Mouse (Mus musculus): ENCODE results near the gene Cdc42. TPM values are rescaled to one million over a fixed set of nuclear protein-coding genes. Genes with fewer than 3 reads are reported as not detected.
A peak's percentile ranks its signal among the peaks of the same experiment; 100 is the strongest.

Cdc42 gene
- polyA plus RNA-seq, 1 experiment from 2014 or later = 456 TPM

DNA sequence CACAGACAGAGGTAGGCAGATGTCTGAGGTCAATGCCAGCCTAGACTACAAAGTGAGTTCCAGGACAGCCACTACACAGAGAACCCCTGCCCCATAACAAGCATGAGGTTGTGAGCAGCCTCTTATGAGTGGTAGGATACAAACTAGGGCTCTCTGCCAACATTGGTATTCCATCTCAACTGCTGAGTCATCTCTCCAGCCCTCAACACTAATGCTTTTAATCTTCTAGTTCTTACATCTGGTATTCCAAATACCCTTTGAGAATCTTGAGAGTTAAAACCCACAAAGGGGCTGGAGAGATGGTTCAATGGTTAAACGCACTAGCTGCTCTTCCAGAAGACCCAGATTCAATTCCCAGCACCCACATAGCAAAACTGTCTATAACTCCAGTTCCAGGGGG lies 18.1 kb downstream of the Cdc42 start:
- no peak for TF ChIP-seq EP300 (optimal IDR thresholded peaks at IDR 0.05)
- no peak for TF ChIP-seq CTCF (IDR thresholded peaks at IDR 0.05; ENCODE audit: low read depth)
- H3K9me3 ChIP-seq (ENCODE audit: control insufficient read depth, low read length) = no peaks in the 10 kb centered on the region
- DNase-seq (ENCODE audit: low spot score) = no peak
- H3K4me3 ChIP-seq (ENCODE audit: low read depth, low read length) = no peak overlapping the region
- H3K4me2 ChIP-seq (replicated peaks; ENCODE audit: low read depth) = no peak overlapping the region
- no peak overlapping the region for H3K9ac ChIP-seq (ENCODE audit: low read length)
- 35% methylated on average over 1 of the region's 1 CpGs for WGBS
- no peaks in the 10 kb centered on the region for H3K36me3 ChIP-seq (ENCODE audit: control insufficient read depth, insufficient read depth, low read length)
- no peaks in the 10 kb centered on the region for H3K4me1 ChIP-seq (replicated peaks; ENCODE audit: control insufficient read depth, insufficient read depth)
- 0 out of 2 replicates have a peak, but pooled peaks have one; percentile 40 for ATAC-seq (ENCODE audit: low FRiP score, low TSS enrichment)
- no peak overlapping the region for H3K27ac ChIP-seq (replicated peaks)
- H3K27me3 ChIP-seq (ENCODE audit: control insufficient read depth, insufficient read depth, low read length) = no peaks in the 10 kb centered on the region

DNA sequence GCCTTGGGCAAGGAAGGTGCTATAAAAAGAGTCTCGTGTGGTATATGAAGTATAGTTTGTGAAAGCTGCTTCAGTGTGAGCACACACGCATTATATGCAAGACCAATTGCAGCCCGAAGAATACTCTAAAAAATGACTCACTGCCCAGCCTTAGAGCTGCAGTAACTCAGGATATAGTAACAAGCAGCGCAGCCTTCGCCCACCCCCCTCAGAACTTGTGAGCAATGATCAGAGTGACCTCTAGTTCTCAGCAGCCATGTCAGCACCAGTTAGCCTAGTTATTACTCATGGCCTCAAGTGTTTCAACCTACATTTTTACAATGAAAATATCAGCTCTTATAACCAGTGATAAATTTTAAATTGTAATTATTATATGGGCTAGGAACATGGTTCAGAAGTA lies 21.1 kb downstream of the Cdc42 start:
- TF ChIP-seq CTCF (IDR thresholded peaks at IDR 0.05; ENCODE audit: low read depth) = no peak
- no peak for TF ChIP-seq EP300 (optimal IDR thresholded peaks at IDR 0.05)
- H3K4me2 ChIP-seq (replicated peaks; ENCODE audit: low read depth) = no peak overlapping the region

DNA sequence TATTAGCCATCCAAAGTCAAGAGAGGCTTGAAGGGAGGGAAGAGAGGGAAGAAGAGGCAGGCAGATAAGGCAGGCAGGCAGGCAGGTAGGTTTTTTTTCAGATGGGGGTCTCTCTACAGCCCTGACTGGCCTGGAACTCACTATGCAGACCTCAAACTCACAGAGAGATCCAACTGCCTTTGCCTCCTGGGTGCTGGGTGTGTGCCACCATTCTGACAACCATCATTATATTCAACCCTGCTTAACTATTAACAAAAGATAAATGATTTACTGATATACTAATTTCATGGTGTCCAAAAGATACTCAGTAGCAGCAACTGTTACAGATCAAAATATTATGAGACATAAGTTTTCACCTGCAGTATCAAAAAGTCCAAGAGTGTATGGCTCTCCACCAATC lies 25.5 kb downstream of the Cdc42 start:
- H3K4me2 ChIP-seq (replicated peaks; ENCODE audit: low read depth) = no peak overlapping the region
- no peaks in the 10 kb centered on the region for H3K9me3 ChIP-seq (ENCODE audit: control insufficient read depth, low read length)
- TF ChIP-seq EP300 (optimal IDR thresholded peaks at IDR 0.05) (no peak), CTCF (IDR thresholded peaks at IDR 0.05; ENCODE audit: low read depth) (no peak)
- H3K9ac ChIP-seq (ENCODE audit: low read length) = no peak overlapping the region
- H3K36me3 ChIP-seq (ENCODE audit: control insufficient read depth, insufficient read depth, low read length) = peaks cover 16% of the 10 kb centered on the region; the same call in 1 of the 2 replicates
- H3K4me3 ChIP-seq (ENCODE audit: low read depth, low read length) = no peak overlapping the region
- DNase-seq (ENCODE audit: low spot score) (no peak), ATAC-seq (ENCODE audit: low FRiP score, low TSS enrichment) (no peak)
- no peaks in the 10 kb centered on the region for H3K27me3 ChIP-seq (ENCODE audit: control insufficient read depth, insufficient read depth, low read length)
- H3K27ac ChIP-seq (replicated peaks) = no peak overlapping the region
- no peaks in the 10 kb centered on the region for H3K4me1 ChIP-seq (replicated peaks; ENCODE audit: control insufficient read depth, insufficient read depth)

More for the DNA sequence above, 21.1 kb downstream of the Cdc42 start:
- Histone ChIP-seq H3K27ac (replicated peaks) (no peak overlapping the region), H3K4me1 (replicated peaks; ENCODE audit: control insufficient read depth, insufficient read depth) (no peaks in the 10 kb centered on the region), H3K9ac (ENCODE audit: low read length) (no peak overlapping the region), H3K9me3 (ENCODE audit: control insufficient read depth, low read length) (no peaks in the 10 kb centered on the region), H3K36me3 (ENCODE audit: control insufficient read depth, insufficient read depth, low read length) (peaks cover 6% of the 10 kb centered on the region; the same call in 1 of the 2 replicates), H3K27me3 (ENCODE audit: control insufficient read depth, insufficient read depth, low read length) (no peaks in the 10 kb centered on the region), H3K4me3 (ENCODE audit: low read depth, low read length) (no peak overlapping the region)
- DNase-seq (ENCODE audit: low spot score) (no peak), ATAC-seq (ENCODE audit: low FRiP score, low TSS enrichment) (no peak)
- 78% methylated on average over 5 of the region's 5 CpGs for WGBS

DNA sequence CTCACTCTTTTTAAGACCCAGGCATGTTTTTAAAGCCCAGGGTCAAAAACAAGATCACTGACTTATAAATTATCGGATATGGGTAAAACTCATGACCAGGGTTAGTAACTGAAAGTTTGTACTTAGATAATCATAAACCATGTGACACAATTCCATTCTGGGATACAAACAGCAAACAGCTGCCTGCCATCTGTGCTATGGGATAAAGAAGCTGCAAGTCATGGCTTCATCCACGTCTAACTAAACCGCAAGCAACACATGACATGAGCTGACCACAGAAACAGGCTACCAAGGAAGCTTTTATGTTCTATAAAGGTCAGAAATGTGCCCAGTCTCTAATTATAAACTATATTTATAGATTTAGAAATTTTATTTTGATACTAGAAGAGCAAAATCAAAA lies 31.0 kb downstream of the Cdc42 start:
- DNase-seq (ENCODE audit: low spot score) = no peak
- no peak overlapping the region for H3K4me3 ChIP-seq (ENCODE audit: low read depth, low read length)
- no peak for TF ChIP-seq CTCF (IDR thresholded peaks at IDR 0.05; ENCODE audit: low read depth)
- no peak for TF ChIP-seq EP300 (optimal IDR thresholded peaks at IDR 0.05)
- no peak overlapping the region for H3K4me2 ChIP-seq (replicated peaks; ENCODE audit: low read depth)
- no peaks in the 10 kb centered on the region for H3K4me1 ChIP-seq (replicated peaks; ENCODE audit: control insufficient read depth, insufficient read depth)
- H3K36me3 ChIP-seq (ENCODE audit: control insufficient read depth, insufficient read depth, low read length) = peaks cover 14% of the 10 kb centered on the region
- H3K27ac ChIP-seq (replicated peaks) = no peak overlapping the region
- no peaks in the 10 kb centered on the region for H3K9me3 ChIP-seq (ENCODE audit: control insufficient read depth, low read length)
- no peaks in the 10 kb centered on the region for H3K27me3 ChIP-seq (ENCODE audit: control insufficient read depth, insufficient read depth, low read length)
- 69% methylated on average over 3 of the region's 3 CpGs for WGBS
- no peak overlapping the region for H3K9ac ChIP-seq (ENCODE audit: low read length)
- no peak for ATAC-seq (ENCODE audit: low FRiP score, low TSS enrichment)

DNA sequence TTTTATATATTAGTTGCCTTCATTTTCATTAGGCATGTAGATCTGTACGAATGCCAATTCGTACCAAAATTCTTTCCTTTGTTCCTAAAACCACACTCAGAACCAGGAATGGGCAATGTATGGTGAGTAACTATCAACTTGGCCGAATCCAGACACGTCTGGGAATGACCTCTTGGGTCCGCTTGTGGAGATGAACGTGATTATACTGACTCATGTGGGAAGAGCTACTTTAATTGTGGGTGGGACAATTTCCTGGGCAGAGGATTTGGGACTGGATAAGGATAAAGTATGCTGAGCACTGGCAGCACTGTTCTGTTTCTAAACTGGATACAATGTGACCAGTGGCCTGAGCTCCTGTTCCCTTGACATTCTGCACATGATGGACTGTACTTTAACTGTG lies 32.6 kb downstream of the Cdc42 start:
- ATAC-seq (ENCODE audit: low FRiP score, low TSS enrichment) = no peak
- H3K36me3 ChIP-seq (ENCODE audit: control insufficient read depth, insufficient read depth, low read length) = peaks cover 14% of the 10 kb centered on the region
- no peak for TF ChIP-seq CTCF (IDR thresholded peaks at IDR 0.05; ENCODE audit: low read depth)
- no peak for TF ChIP-seq EP300 (optimal IDR thresholded peaks at IDR 0.05)

DNA sequence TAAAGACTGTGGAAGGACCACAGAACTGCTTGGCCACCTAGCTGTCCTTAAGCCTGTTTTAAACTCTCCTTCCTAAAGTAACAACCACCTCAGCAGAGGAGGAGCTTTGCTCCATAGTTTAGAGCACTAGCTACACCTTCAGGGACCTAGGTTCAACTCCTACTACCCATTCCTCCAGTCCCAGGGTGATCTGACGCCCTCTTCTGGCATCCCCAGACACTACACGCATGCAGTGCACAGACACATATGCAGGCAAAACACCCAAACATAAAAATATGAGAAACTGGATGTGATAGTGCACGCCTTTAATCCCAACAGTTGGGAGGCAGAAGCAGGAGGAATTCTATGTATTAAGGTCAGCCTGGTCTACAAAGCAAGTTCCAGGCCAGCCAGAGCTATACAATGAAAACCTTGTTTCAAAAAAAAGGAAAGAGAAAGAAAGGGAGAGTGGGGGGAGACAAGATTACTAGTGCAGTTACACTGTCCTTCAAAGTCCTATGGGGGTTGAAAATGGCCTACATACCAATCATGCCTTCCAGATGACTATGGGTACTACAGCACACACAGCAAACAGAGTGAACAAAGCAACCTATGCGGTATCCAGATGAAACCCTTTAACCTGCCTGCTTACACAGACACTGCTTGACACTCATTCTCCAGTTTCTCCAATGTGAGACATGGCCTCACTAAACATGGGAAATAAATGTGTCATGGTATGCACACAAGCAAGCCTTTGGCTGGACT lies 41.3 kb downstream of the Cdc42 start:
- Histone ChIP-seq H3K4me1 (replicated peaks; ENCODE audit: control insufficient read depth, insufficient read depth) (no peaks in the 10 kb centered on the region), H3K4me3 (ENCODE audit: low read depth, low read length) (no peak overlapping the region), H3K9me3 (ENCODE audit: control insufficient read depth, low read length) (no peaks in the 10 kb centered on the region), H3K4me2 (replicated peaks; ENCODE audit: low read depth) (no peak overlapping the region), H3K27ac (replicated peaks) (no peak overlapping the region), H3K36me3 (ENCODE audit: control insufficient read depth, insufficient read depth, low read length) (0 out of 2 replicates have a peak, but pooled peaks cover 6% of the 10 kb centered on the region), H3K27me3 (ENCODE audit: control insufficient read depth, insufficient read depth, low read length) (no peaks in the 10 kb centered on the region), H3K9ac (ENCODE audit: low read length) (no peak overlapping the region)
- 76% methylated on average over 4 of the region's 4 CpGs for WGBS
- no peak for TF ChIP-seq EP300 (optimal IDR thresholded peaks at IDR 0.05)
- TF ChIP-seq CTCF (IDR thresholded peaks at IDR 0.05; ENCODE audit: low read depth) = peak; percentile 52
- ATAC-seq (ENCODE audit: low FRiP score, low TSS enrichment) (no peak), DNase-seq (ENCODE audit: low spot score) (no peak)

More for the DNA sequence above, 32.6 kb downstream of the Cdc42 start:
- Histone ChIP-seq H3K9me3 (ENCODE audit: control insufficient read depth, low read length) (no peaks in the 10 kb centered on the region), H3K9ac (ENCODE audit: low read length) (no peak overlapping the region), H3K4me1 (replicated peaks; ENCODE audit: control insufficient read depth, insufficient read depth) (no peaks in the 10 kb centered on the region), H3K27me3 (ENCODE audit: control insufficient read depth, insufficient read depth, low read length) (no peaks in the 10 kb centered on the region), H3K4me2 (replicated peaks; ENCODE audit: low read depth) (no peak overlapping the region), H3K27ac (replicated peaks) (no peak overlapping the region), H3K4me3 (ENCODE audit: low read depth, low read length) (no peak overlapping the region)
- 76% methylated on average over 6 of the region's 6 CpGs for WGBS
- no peak for DNase-seq (ENCODE audit: low spot score)
